In the genomic region with DNA sequence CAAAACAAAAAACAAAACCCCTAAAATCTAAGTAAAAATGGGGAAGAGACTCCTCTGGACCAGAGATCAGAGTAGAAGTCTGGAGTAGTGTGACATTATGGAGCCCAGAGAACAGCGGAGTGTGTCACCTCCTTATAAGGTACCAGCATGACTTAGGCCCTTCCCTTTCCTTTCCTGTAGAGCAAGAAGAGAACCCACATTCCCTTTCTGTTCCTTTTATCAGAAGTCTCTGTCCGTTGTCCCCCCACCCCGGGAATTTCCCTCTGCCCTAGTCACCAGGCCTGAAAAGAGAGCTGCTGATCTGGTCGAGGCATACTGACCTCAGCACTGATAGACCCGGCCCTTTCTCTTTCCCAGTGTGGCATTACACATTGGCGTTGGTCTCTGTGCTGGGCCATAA, we compare ENCODE assay signal across 7 mouse cellular contexts. TPM values are rescaled to one million over a fixed set of nuclear protein-coding genes. Genes with fewer than 3 reads are reported as not detected.
DNase-seq lines count a peak whose midpoint lies in the region; ATAC-seq lines count a peak whose summit lies in the region.

No protein-coding gene starts in this region.

- H3K9ac ChIP-seq in embryonic facial prominence, embryonic 13.5 days: peak overlapping the region; percentile 86
- peak overlapping the region; percentile 71 for H3K9ac ChIP-seq in intestine, embryonic 14.5 days (ENCODE audit: low read length)

- no peaks in the 10 kb centered on the region for H3K9me3 ChIP-seq in embryonic facial prominence, embryonic 13.5 days
- H3K9me3 ChIP-seq in intestine, embryonic 14.5 days (ENCODE audit: control insufficient read depth, low read length): no peaks in the 10 kb centered on the region

- ATAC-seq in embryonic facial prominence, embryonic 13.5 days (ENCODE audit: insufficient number of reproducible peaks, insufficient read depth, low FRiP score, low TSS enrichment, low read depth): no peak
- ATAC-seq in intestine, embryonic 14.5 days (replicated peaks; ENCODE audit: low FRiP score, low TSS enrichment, low read depth): no peak
- 0 out of 2 replicates have a peak, but pooled peaks have one; percentile 13 for ATAC-seq in megakaryocyte-erythroid progenitor cell, adult 5-6 weeks (replicated peaks; ENCODE audit: low FRiP score, low TSS enrichment, poor library complexity, severe bottlenecking)

- peaks cover 16% of the 10 kb centered on the region for H3K4me1 ChIP-seq in embryonic facial prominence, embryonic 13.5 days
- H3K4me1 ChIP-seq in intestine, embryonic 14.5 days (replicated peaks; ENCODE audit: control insufficient read depth, insufficient read depth, low read length): peaks cover 8% of the 10 kb centered on the region

- peak overlapping the region; percentile 90 for H3K4me2 ChIP-seq in embryonic facial prominence, embryonic 13.5 days
- peak overlapping the region; percentile 91 for H3K4me2 ChIP-seq in intestine, embryonic 14.5 days (ENCODE audit: low read length)

- H3K36me3 ChIP-seq in embryonic facial prominence, embryonic 13.5 days: peaks cover 23% of the 10 kb centered on the region
- H3K36me3 ChIP-seq in intestine, embryonic 14.5 days (ENCODE audit: control insufficient read depth, insufficient read depth, low read length): peaks cover 26% of the 10 kb centered on the region

- 38% methylated on average over 6 of the region's 6 CpGs for WGBS in embryonic facial prominence, embryonic 13.5 days
- WGBS in intestine, embryonic 14.5 days: 27% methylated on average over 6 of the region's 6 CpGs

- H3K27me3 ChIP-seq in embryonic facial prominence, embryonic 13.5 days: no peaks in the 10 kb centered on the region
- H3K27me3 ChIP-seq in intestine, embryonic 14.5 days (replicated peaks; ENCODE audit: control insufficient read depth, insufficient read depth, low read length): no peaks in the 10 kb centered on the region

- peak; percentile 7 for DNase-seq in thymus, postnatal 0 days (ENCODE audit: low spot score)
- DNase-seq in thymus, postnatal 4 days: no peak
- no peak for DNase-seq in intestine, embryonic 14.5 days (ENCODE audit: low spot score)
- DNase-seq in urinary bladder, postnatal 36 days (ENCODE audit: low spot score in 2 of 2): no peak
- DNase-seq in right cerebral cortex, postnatal 10 days (ENCODE audit: low spot score in 2 of 2): no peak

- peak overlapping the region; percentile 78 for H3K4me3 ChIP-seq in embryonic facial prominence, embryonic 13.5 days
- peak overlapping the region; percentile 93 for H3K4me3 ChIP-seq in intestine, embryonic 14.5 days (ENCODE audit: low read depth, low read length)

- H3K27ac ChIP-seq in embryonic facial prominence, embryonic 13.5 days: no peak overlapping the region
- H3K27ac ChIP-seq in intestine, embryonic 14.5 days (ENCODE audit: low read depth): no peak overlapping the region

RNA-seq across cellular contexts. Expression of a gene that starts 0.8 kb away (rescaled TPM):
- 37.5 and 37.7 TPM in 2 replicates for polyA plus RNA-seq in thymus, postnatal 0 days (2015; fragmentation: Nextera tagmentation; extraction: Ambion mirVana)
- 31.6 and 37.2 TPM in 2 replicates for polyA plus RNA-seq in embryonic facial prominence, embryonic 13.5 days (2015; fragmentation: Nextera tagmentation; extraction: Ambion mirVana)
- 36.3 and 40.8 TPM in 2 replicates for polyA plus RNA-seq in intestine, embryonic 14.5 days (2014; fragmentation: Nextera tagmentation; extraction: Ambion mirVana)
- total RNA-seq in megakaryocyte-erythroid progenitor cell, adult 5-6 weeks (2014; fragmentation: Nextera tagmentation): 17.0 and 26.6 TPM in 2 replicates
- 13.8 and 21.8 TPM in 2 replicates for total RNA-seq in megakaryocyte-erythroid progenitor cell, adult 5-6 weeks (2017)

RNA-seq across cellular contexts. Expression of a gene that starts 43.3 kb away (rescaled TPM):
- polyA plus RNA-seq in thymus, postnatal 0 days (2015; fragmentation: Nextera tagmentation; extraction: Ambion mirVana): 0.27 and 0.66 TPM in 2 replicates
- 1.8 and 2.5 TPM in 2 replicates for polyA plus RNA-seq in embryonic facial prominence, embryonic 13.5 days (2015; fragmentation: Nextera tagmentation; extraction: Ambion mirVana)
- 1.1 and 1.2 TPM in 2 replicates for polyA plus RNA-seq in intestine, embryonic 14.5 days (2014; fragmentation: Nextera tagmentation; extraction: Ambion mirVana)
- total RNA-seq in megakaryocyte-erythroid progenitor cell, adult 5-6 weeks (2014; fragmentation: Nextera tagmentation): 0.69 TPM in 1 of 2 replicates, not detected in the other
- not detected in 2 replicates for total RNA-seq in megakaryocyte-erythroid progenitor cell, adult 5-6 weeks (2017)

RNA-seq across cellular contexts. Expression of a gene that starts 43.7 kb away (rescaled TPM):
- polyA plus RNA-seq in thymus, postnatal 0 days (2015; fragmentation: Nextera tagmentation; extraction: Ambion mirVana): 0.14 and 0.48 TPM in 2 replicates
- 0.06 and 0.37 TPM in 2 replicates for polyA plus RNA-seq in embryonic facial prominence, embryonic 13.5 days (2015; fragmentation: Nextera tagmentation; extraction: Ambion mirVana)
- 0.05 and 0.12 TPM in 2 replicates for polyA plus RNA-seq in intestine, embryonic 14.5 days (2014; fragmentation: Nextera tagmentation; extraction: Ambion mirVana)
- 0.74 and 0.99 TPM in 2 replicates for total RNA-seq in megakaryocyte-erythroid progenitor cell, adult 5-6 weeks (2014; fragmentation: Nextera tagmentation)
- 0.42 TPM in 1 of 2 replicates, not detected in the other for total RNA-seq in megakaryocyte-erythroid progenitor cell, adult 5-6 weeks (2017)
